Mouse (Mus musculus) neural tube, embryonic 11.5 days (tissue): ENCODE results near the gene Aldh1b1. TPM values are rescaled to one million over a fixed set of nuclear protein-coding genes. Genes with fewer than 3 reads are reported as not detected.

Experiments
- ATAC-seq: fragments of 200-750 bp; cut with Nextera tagmentation; 2 replicates; pipeline ENCODE4 v1.8.0; 2017; ENCODE audit warnings: moderate number of reproducible peaks, mild to moderate bottlenecking, moderate TSS enrichment, moderate library complexity; ENCODE audit not compliant: insufficient read depth, low FRiP score, low TSS enrichment
- DNase-seq: peaks from one replicate; pipeline ENCODE4 v3.0.0-alpha.2; 2015; ENCODE audit warnings: low spot score
- H3K27ac ChIP-seq: fragments of 300-500 bp; sonication (generic); 2 replicates; pipeline ENCODE4 v1.5.1; 2014; ENCODE audit warnings: low read depth, mild to moderate bottlenecking, low read length
- H3K27me3 ChIP-seq: fragments of 300-500 bp; sonication (generic); 2 replicates; pipeline ENCODE4 v1.6.1; 2014; ENCODE audit warnings: mild to moderate bottlenecking, low read length, mixed read lengths; ENCODE audit not compliant: control insufficient read depth, insufficient read depth
- H3K36me3 ChIP-seq: fragments of 300-500 bp; sonication (generic); 2 replicates; pipeline ENCODE4 v1.6.1; 2014; ENCODE audit warnings: mild to moderate bottlenecking, low read length, moderate library complexity, mixed read lengths; ENCODE audit not compliant: control insufficient read depth, insufficient read depth
- H3K4me1 ChIP-seq: fragments of 300-500 bp; sonication (generic); 2 replicates; pipeline ENCODE4 v1.6.1; 2014; ENCODE audit warnings: low read length, mixed read lengths; ENCODE audit not compliant: control insufficient read depth, insufficient read depth
- H3K4me2 ChIP-seq: fragments of 300-500 bp; sonication (generic); 2 replicates; pipeline ENCODE4 v1.6.1; 2014; ENCODE audit warnings: low read depth, mild to moderate bottlenecking, moderate library complexity
- H3K4me3 ChIP-seq: fragments of 300-500 bp; sonication (generic); 2 replicates; pipeline ENCODE4 v1.5.1; 2014; ENCODE audit warnings: low read depth, low read length
- H3K9ac ChIP-seq: fragments of 300-500 bp; sonication (generic); 2 replicates; pipeline ENCODE4 v1.6.1; 2014; ENCODE audit warnings: mild to moderate bottlenecking, low read length
- H3K9me3 ChIP-seq: fragments of 300-500 bp; sonication (generic); 2 replicates; pipeline ENCODE4 v1.6.1; 2016; ENCODE audit warnings: low read length; ENCODE audit not compliant: control insufficient read depth
- WGBS: fragments of 180-500 bp; shearing (Covaris S2); extraction: QIAGEN DNeasy Blood & Tissue Kit; methylation state at CpG from one replicate; pipeline ENCODE4 v1.1.7; 2014; 5-methylcytosine and 5-hydroxymethylcytosine counted together
- polyA plus RNA-seq: library from polyadenylated mRNA; unstranded; fragments of >200 nt; fragmentation: Nextera tagmentation; extraction: Ambion mirVana; gene quantifications from 2 replicates; pipeline ENCODE4 v1.2.1, GENCODE M21; 2014

The Aldh1b1 gene
- polyA plus RNA-seq, 1 experiment from 2014 or later = 4.6 TPM

DNA sequence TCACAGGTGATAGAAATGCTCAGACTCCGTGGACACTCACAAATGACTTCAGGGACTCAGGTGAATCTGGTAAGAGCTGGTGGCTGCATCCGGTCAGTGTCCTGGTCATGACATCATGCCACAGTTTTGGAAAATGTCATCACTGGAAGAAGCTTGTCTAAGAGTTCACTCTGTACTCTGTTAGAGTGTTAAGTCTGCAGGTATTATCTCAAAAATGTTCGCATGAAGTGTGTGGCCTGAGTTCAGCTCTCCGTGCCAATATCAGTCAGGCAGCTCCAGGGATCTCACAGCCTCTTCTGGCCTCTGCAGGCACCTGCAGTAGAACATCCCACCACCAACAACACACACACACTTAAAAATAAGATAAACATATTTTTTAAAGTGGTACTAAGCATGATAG, 36.2 kb upstream of the Aldh1b1 start:
- H3K4me3 ChIP-seq = no peak overlapping the region
- ATAC-seq (no peak), DNase-seq (no peak)
- H3K4me2 ChIP-seq = no peak overlapping the region
- H3K4me1 ChIP-seq = peaks cover 29% of the 10 kb centered on the region
- H3K9ac ChIP-seq = no peak overlapping the region
- no peaks in the 10 kb centered on the region for H3K9me3 ChIP-seq
- 81% methylated on average over 4 of the region's 4 CpGs for WGBS
- peaks cover 11% of the 10 kb centered on the region; the same call in 1 of the 2 replicates for H3K27me3 ChIP-seq
- no peaks in the 10 kb centered on the region for H3K36me3 ChIP-seq
- H3K27ac ChIP-seq = no peak overlapping the region

DNA sequence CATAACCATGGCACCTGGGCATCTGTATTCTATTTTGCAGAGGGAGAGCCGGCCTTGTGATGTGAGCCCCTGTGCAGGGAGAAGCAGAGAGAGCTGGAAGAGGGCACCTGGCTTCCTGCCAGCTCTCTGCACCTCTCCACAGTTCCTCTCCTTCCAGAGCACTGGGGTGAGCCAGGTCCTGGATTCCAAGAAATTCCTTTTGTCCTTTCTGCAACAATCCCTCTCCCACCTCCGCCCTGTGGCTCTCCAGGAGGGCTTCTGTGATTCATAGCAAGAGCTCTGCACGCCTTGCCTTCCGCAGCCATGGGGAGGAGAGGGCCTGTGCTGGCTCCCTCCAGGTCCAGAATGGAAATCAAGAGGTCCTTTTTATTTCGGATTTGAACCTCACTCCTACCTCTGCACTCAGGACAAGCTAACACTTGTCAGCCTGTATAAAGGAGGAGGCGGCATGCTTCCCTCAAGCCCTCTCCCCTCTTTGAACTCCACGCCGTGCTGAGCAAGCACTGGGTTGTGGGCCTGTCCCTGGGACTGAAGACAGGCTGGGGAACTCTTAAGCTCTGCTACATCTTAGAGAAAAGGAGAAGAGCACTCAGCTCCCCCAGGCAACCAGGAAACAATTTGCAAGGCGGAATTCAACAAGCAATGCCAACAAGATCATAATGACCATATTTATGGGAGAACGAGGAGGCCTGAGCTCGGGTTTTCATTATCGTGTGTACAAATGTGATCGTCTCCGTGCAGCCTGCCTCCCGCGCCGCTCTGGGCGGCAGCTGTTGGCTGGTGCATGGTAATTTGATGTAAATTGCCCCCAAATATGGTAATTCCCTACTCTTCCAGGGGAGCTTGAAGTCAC, 35.3 kb upstream of the Aldh1b1 start:
- peak; percentile 64 for DNase-seq
- H3K9me3 ChIP-seq = no peaks in the 10 kb centered on the region
- H3K9ac ChIP-seq = 0 out of 2 replicates have a peak overlapping the region, but pooled peaks have one; percentile 15
- peaks cover 11% of the 10 kb centered on the region; the same call in 1 of the 2 replicates for H3K27me3 ChIP-seq
- H3K4me3 ChIP-seq = no peak overlapping the region
- peak; percentile 55; the same call in 1 of the 2 replicates for ATAC-seq
- H3K36me3 ChIP-seq = no peaks in the 10 kb centered on the region
- peak overlapping the region; percentile 26 for H3K4me2 ChIP-seq
- H3K4me1 ChIP-seq = peaks cover 23% of the 10 kb centered on the region
- H3K27ac ChIP-seq = no peak overlapping the region
- 8% methylated on average over 18 of the region's 18 CpGs for WGBS

DNA sequence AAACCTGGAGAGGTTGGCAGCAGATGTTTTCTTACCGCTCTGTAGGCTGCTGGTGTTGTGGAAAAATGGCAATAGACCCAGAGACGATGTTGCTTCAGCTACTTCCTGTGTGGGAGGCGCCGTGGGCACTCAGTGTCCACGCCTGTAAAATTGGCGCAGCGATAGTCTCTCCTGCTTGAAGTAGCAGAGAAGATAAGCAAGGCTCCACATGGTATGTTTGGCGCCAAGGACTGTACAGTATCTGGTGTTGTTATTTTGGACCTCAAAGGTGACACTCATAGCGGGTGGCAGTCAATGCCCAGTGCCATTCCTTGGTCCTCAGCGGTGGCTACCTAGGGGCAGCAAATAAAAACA, 34.7 kb upstream of the Aldh1b1 start:
- Histone ChIP-seq H3K4me2 (peak overlapping the region; percentile 26), H3K27ac (no peak overlapping the region), H3K9me3 (no peaks in the 10 kb centered on the region), H3K36me3 (no peaks in the 10 kb centered on the region), H3K4me3 (no peak overlapping the region), H3K4me1 (peaks cover 23% of the 10 kb centered on the region), H3K9ac (no peak overlapping the region), H3K27me3 (peaks cover 11% of the 10 kb centered on the region; the same call in 1 of the 2 replicates)
- WGBS = 10% methylated on average over 10 of the region's 10 CpGs
- ATAC-seq (no peak), DNase-seq (no peak)

DNA sequence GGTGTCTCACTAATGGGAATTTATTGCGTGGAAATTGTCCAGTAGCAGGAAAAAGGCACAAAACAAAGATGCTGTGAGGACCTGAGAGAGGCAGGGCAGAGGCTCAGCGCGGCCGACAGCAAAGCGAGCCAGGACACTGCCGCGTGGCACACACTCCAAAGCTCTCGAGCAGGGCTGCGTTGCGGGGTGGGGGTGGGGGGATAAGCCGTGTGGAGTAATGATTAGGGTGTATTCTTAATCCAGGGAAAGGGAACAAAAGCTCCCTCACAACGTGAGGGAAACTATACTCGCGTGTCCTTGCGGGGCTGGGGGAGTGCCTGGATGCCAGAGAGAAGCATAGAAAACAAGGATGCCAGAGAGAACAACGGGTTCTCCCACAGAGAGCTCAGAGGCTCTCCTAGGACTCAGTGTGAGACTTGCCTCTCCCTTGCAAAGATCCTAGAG, 33.7 kb upstream of the Aldh1b1 start:
- H3K4me1 ChIP-seq = peaks cover 26% of the 10 kb centered on the region
- peak overlapping the region; percentile 49 for H3K9ac ChIP-seq
- WGBS = 2% methylated on average over 16 of the region's 16 CpGs
- peak overlapping the region; percentile 42 for H3K4me2 ChIP-seq
- no peak overlapping the region for H3K4me3 ChIP-seq
- H3K9me3 ChIP-seq = no peaks in the 10 kb centered on the region
- DNase-seq (peak; percentile 50), ATAC-seq (no peak)
- no peak overlapping the region for H3K27ac ChIP-seq
- no peaks in the 10 kb centered on the region for H3K36me3 ChIP-seq
- H3K27me3 ChIP-seq = peaks cover 11% of the 10 kb centered on the region; the same call in 1 of the 2 replicates

DNA sequence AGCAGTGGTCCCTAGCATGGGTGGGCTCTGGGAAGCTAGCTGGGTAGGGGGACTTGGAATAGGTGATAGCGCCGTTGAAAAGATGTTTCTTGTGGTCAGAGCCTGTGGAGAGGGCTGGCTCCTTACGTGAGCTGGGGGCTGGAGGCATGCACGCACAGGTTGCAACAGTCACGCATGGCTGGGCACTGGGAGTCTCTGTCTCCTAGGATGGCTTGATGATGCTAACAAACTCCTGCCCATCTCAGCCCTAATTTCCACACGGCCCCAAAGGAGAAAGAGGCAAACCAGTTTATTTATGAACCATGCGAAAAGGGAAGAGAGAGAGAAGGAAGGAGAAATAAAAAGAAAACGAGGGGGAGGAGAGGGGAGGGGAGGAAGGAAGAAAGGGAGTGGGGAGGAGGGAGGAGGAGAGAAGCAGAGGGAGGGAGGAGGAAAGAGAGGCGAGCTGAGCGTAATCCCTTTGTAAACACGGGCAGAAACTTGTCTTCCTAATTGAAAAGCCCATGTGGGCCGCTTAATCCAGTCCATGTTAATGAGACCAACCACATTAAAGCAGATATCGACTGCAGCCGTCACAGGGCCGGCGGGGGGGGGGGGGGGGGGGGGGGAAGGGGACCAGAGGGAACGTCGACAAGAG, 33.1 kb upstream of the Aldh1b1 start:
- H3K4me1 ChIP-seq = peaks cover 31% of the 10 kb centered on the region
- 2% methylated on average over 12 of the region's 18 CpGs for WGBS
- peak overlapping the region; percentile 42 for H3K4me2 ChIP-seq
- H3K9me3 ChIP-seq = no peaks in the 10 kb centered on the region
- ATAC-seq (no peak; the same call in 1 of the 2 replicates), DNase-seq (peak; percentile 53)
- no peak overlapping the region for H3K4me3 ChIP-seq
- H3K27ac ChIP-seq = no peak overlapping the region
- no peaks in the 10 kb centered on the region for H3K36me3 ChIP-seq
- peaks cover 11% of the 10 kb centered on the region; the same call in 1 of the 2 replicates for H3K27me3 ChIP-seq
- peak overlapping the region; percentile 49 for H3K9ac ChIP-seq

DNA sequence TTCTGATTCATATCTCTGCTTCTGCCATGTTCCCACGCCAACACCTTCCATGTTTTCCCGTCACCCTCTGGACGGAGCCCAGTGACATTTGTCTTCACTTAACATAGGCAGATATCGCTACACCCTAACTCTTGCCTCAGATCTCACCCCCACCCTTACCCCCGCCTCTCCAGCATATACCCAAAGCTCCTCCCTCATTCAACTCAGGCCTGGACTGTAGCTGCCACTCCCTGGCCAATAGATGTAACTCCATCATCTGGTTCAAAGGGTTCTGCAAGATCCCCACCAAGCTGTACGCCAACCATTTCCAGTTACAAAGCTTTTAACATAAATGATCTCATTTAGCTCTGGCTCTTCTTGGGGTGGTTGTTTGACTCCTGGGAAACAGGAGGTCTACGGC, 32.0 kb upstream of the Aldh1b1 start:
- Histone ChIP-seq H3K4me2 (no peak overlapping the region), H3K36me3 (no peaks in the 10 kb centered on the region), H3K27me3 (peaks cover 11% of the 10 kb centered on the region; the same call in 1 of the 2 replicates), H3K4me3 (no peak overlapping the region), H3K9ac (no peak overlapping the region), H3K4me1 (peaks cover 42% of the 10 kb centered on the region), H3K9me3 (no peaks in the 10 kb centered on the region), H3K27ac (no peak overlapping the region)
- WGBS = 79% methylated on average over 7 of the region's 7 CpGs
- DNase-seq (no peak), ATAC-seq (no peak)

DNA sequence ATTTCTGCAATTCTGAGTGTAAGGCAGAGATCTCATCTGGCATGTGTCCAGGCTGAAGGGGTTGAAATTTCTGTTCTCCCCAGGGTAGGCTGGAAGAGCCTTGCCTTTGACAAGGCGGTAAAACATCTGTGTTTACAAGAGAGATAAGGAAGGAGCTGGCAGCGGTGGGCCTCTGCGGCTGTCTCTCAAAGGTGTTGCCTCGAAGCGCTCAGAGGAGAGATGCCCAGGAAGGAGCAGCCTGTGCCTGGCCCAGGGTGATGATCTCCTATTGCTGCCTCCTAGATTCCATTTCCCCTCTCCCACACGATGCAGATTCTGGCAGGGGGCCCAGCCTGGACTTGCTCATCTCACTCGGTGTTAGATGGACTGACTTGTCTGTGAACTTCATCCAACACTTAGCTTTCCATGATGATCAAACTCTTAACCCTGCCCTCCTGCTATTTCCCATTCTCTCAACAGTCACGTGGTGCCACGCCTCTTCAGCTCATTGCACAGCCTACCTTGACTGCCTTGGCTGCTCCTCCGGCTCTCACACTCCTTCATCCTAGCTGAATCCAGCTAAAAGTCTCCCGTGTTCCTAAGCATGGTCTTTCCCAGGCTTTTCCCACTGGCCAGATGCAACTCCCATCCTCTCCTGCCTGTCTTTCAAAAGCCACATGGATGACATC, 30.8 kb upstream of the Aldh1b1 start:
- WGBS = 64% methylated on average over 11 of the region's 11 CpGs
- Histone ChIP-seq H3K27ac (no peak overlapping the region), H3K36me3 (no peaks in the 10 kb centered on the region), H3K27me3 (peaks cover 9% of the 10 kb centered on the region; the same call in 1 of the 2 replicates), H3K4me1 (peaks cover 44% of the 10 kb centered on the region), H3K9ac (no peak overlapping the region), H3K9me3 (no peaks in the 10 kb centered on the region), H3K4me3 (no peak overlapping the region), H3K4me2 (no peak overlapping the region)
- DNase-seq = no peak
- ATAC-seq = no peak

DNA sequence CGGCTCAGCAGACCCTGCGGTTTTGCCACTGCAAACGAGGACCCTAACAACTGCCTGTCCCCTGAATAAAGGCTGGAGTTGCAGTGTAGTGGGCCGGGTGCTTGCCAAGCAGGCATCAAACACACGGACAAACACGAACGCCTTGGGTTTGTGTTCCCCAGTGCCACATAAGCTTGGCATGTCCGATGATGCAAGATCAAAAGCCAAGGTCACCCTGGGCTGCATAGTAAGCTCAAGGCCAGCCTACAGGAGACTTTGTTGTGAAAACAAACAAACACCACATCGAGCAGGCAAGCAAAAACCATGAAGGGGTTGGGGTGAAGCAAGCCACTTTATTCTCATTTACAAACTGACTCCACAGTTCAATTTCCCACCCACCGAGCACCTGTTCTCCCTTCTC, 29.7 kb upstream of the Aldh1b1 start:
- Histone ChIP-seq H3K9ac (no peak overlapping the region), H3K4me3 (no peak overlapping the region), H3K9me3 (no peaks in the 10 kb centered on the region), H3K27me3 (peaks cover 9% of the 10 kb centered on the region; the same call in 1 of the 2 replicates), H3K4me1 (peaks cover 33% of the 10 kb centered on the region), H3K36me3 (no peaks in the 10 kb centered on the region), H3K4me2 (no peak overlapping the region), H3K27ac (no peak overlapping the region)
- no peak for ATAC-seq
- DNase-seq = no peak
- WGBS = 51% methylated on average over 10 of the region's 10 CpGs
